Mouse (Mus musculus) cerebellum, adult 2 months (tissue): ENCODE measurements around the gene Elp4.

Experiments used
- CTCF ChIP-seq: fragments of 200-500 bp; IDR thresholded peaks from 2 replicates; pipeline ENCODE4 v1.5.1; 2011; ENCODE audit warnings: low read depth, mild to moderate bottlenecking, control low read depth, low read length, moderate library complexity, borderline replicate concordance; ENCODE audit not compliant: insufficient read depth
- POLR2A ChIP-seq: fragments of 200-500 bp; IDR thresholded peaks from 2 replicates; pipeline ENCODE4 v1.6.1; 2011; ENCODE audit warnings: low read length, control low read depth, borderline replicate concordance; ENCODE audit not compliant: insufficient read depth

DNA sequence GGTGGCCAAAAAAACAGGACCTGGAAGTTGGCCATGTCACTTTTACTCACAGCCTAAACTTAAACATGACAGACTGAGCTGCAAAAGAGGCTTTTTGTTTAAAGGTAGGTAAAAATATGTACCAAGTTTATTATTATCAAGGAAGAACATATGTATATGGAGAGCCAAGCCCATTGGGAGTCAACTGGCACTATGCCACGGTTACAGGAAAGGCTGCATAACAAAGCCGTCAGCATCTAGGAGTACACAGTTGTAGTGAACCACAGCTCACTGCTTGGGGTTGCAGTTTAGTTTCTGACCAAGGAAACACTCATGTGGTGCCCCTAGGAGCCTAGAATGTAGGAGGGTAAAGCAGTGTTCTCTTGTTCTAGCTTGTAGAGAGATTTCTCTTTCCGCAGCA lies 195.2 kb downstream of the Elp4 start:
- TF ChIP-seq CTCF (no peak), POLR2A (no peak)
